ENCODE assay signal across 7 mouse cellular contexts in the genomic region with DNA sequence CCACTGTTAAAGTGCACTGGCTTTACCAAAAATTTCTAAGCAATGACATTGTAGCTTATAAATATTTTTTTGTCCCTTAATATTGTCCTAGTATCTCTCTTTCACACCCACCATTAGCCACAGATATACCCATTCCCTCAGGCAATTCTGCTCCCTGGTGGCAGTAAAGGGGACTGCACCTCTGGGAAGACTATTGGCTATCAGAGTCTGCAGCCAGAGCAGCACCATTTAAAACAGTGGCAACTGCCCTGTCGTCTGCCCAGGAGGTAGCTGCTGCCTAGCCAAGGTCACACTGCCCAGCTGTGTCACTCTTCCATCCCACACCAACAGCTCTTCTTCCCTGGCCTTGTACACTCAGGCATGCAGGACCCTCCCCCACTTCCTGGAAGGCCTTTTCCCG. TPM values are rescaled to one million over a fixed set of nuclear protein-coding genes. Genes with fewer than 3 reads are reported as not detected.
DNase-seq lines count a peak whose midpoint lies in the region; ATAC-seq and TF ChIP-seq lines count a peak whose summit lies in the region.

No protein-coding gene starts in this region.

- H3K27me3 ChIP-seq in heart, embryonic 11.5 days (ENCODE audit: control insufficient read depth, insufficient read depth, low read length), result peaks cover 11% of the 10 kb centered on the region
- H3K27me3 ChIP-seq in kidney, embryonic 14.5 days (ENCODE audit: control insufficient read depth, insufficient read depth, low read length), result no peaks in the 10 kb centered on the region
- H3K27me3 ChIP-seq in lung, postnatal 0 days (replicated peaks; ENCODE audit: insufficient read depth, low read length), result no peaks in the 10 kb centered on the region

- no peak overlapping the region for H3K9ac ChIP-seq in heart, embryonic 11.5 days (ENCODE audit: low read depth, low read length)
- peak overlapping the region; percentile 42; the same call in 1 of the 2 replicates for H3K9ac ChIP-seq in kidney, embryonic 14.5 days (ENCODE audit: low read depth, low read length)
- H3K9ac ChIP-seq in lung, postnatal 0 days (replicated peaks; ENCODE audit: low read depth), result no peak overlapping the region

- no peak for TF ChIP-seq EP300 in lung, postnatal 0 days (IDR thresholded peaks at IDR 0.05)

- no peaks in the 10 kb centered on the region for H3K9me3 ChIP-seq in heart, embryonic 11.5 days (replicated peaks; ENCODE audit: control insufficient read depth, low read length)
- H3K9me3 ChIP-seq in kidney, embryonic 14.5 days (ENCODE audit: control insufficient read depth, low read length), result no peaks in the 10 kb centered on the region
- no peaks in the 10 kb centered on the region for H3K9me3 ChIP-seq in lung, postnatal 0 days (ENCODE audit: low read length)

- H3K36me3 ChIP-seq in heart, embryonic 11.5 days (ENCODE audit: control insufficient read depth, insufficient read depth, low read length), result no peaks in the 10 kb centered on the region
- H3K36me3 ChIP-seq in kidney, embryonic 14.5 days (ENCODE audit: control insufficient read depth, insufficient read depth, low read length), result no peaks in the 10 kb centered on the region; the same call in 1 of the 2 replicates
- no peaks in the 10 kb centered on the region for H3K36me3 ChIP-seq in lung, postnatal 0 days (ENCODE audit: insufficient read depth, low read length)

- DNase-seq in CD4-positive helper T cell, adult 2 months (ENCODE audit: low read depth, low spot score), result peak; percentile 54
- peak; percentile 74 for DNase-seq in MN1 (ENCODE audit: low spot score)
- DNase-seq in lung, postnatal 0 days (ENCODE audit: low spot score), result peak; percentile 71
- DNase-seq in right cerebral cortex, postnatal 4 days, result peak; percentile 50

- peaks cover 9% of the 10 kb centered on the region for H3K4me1 ChIP-seq in heart, embryonic 11.5 days (ENCODE audit: control insufficient read depth, insufficient read depth, low read length)
- H3K4me1 ChIP-seq in kidney, embryonic 14.5 days (ENCODE audit: control insufficient read depth, insufficient read depth, low read length), result 0 out of 2 replicates have a peak, but pooled peaks cover 7% of the 10 kb centered on the region
- H3K4me1 ChIP-seq in lung, postnatal 0 days (ENCODE audit: insufficient read depth, low read depth, low read length), result no peaks in the 10 kb centered on the region

- H3K4me2 ChIP-seq in heart, embryonic 11.5 days, result 0 out of 2 replicates have a peak overlapping the region, but pooled peaks have one; percentile 11
- peak overlapping the region; percentile 31 for H3K4me2 ChIP-seq in kidney, embryonic 14.5 days (replicated peaks; ENCODE audit: low read depth, low read length)
- no peak overlapping the region for H3K4me2 ChIP-seq in lung, postnatal 0 days (replicated peaks; ENCODE audit: low read depth, low read length)

- H3K4me3 ChIP-seq in heart, embryonic 11.5 days (ENCODE audit: low read depth, low read length), result no peak overlapping the region
- H3K4me3 ChIP-seq in kidney, embryonic 14.5 days (ENCODE audit: low read length), result peak overlapping the region; percentile 13; the same call in 1 of the 2 replicates
- H3K4me3 ChIP-seq in lung, postnatal 0 days (ENCODE audit: low read depth, low read length), result no peak overlapping the region

- peak overlapping the region; percentile 46; the same call in 1 of the 2 replicates for H3K27ac ChIP-seq in heart, embryonic 11.5 days (ENCODE audit: low read depth, low read length)
- H3K27ac ChIP-seq in kidney, embryonic 14.5 days (ENCODE audit: low read depth, low read length), result peak overlapping the region; percentile 80; the same call in 1 of the 2 replicates
- no peak overlapping the region for H3K27ac ChIP-seq in lung, postnatal 0 days (ENCODE audit: low read length)

- WGBS in heart, embryonic 11.5 days (ENCODE audit: insufficient replicate concordance), result 47% methylated on average over 2 of the region's 2 CpGs
- 42% methylated on average over 2 of the region's 2 CpGs for WGBS in kidney, embryonic 14.5 days
- WGBS in lung, postnatal 0 days, result 51% methylated on average over 2 of the region's 2 CpGs

- TF ChIP-seq CTCF in lung, postnatal 0 days (IDR thresholded peaks at IDR 0.05), result peak; percentile 95

- ATAC-seq in common myeloid progenitor, adult 5-6 weeks (replicated peaks; ENCODE audit: low read depth, poor library complexity, severe bottlenecking), result peak; percentile 84
- no peak for ATAC-seq in heart, embryonic 11.5 days (replicated peaks; ENCODE audit: insufficient number of reproducible peaks, low FRiP score, low TSS enrichment)
- ATAC-seq in kidney, embryonic 14.5 days (ENCODE audit: low FRiP score, low TSS enrichment), result peak; percentile 24; the same call in 1 of the 2 replicates
- ATAC-seq in lung, postnatal 0 days, result peak; percentile 71

RNA-seq across cellular contexts. Expression of gene Trpm5, which starts 8.1 kb away (rescaled TPM):
- not detected in 2 replicates for total RNA-seq in common myeloid progenitor, adult 5-6 weeks (2017)
- polyA plus RNA-seq in heart, embryonic 11.5 days (2014; fragmentation: Nextera tagmentation; extraction: Ambion mirVana), result 1.2 and 2.4 TPM in 2 replicates
- 4.4 and 4.9 TPM in 2 replicates for polyA plus RNA-seq in kidney, embryonic 14.5 days (2014; fragmentation: Nextera tagmentation; extraction: Ambion mirVana)
- polyA plus RNA-seq in lung, postnatal 0 days (2015; fragmentation: Nextera tagmentation; extraction: Ambion mirVana), result 0.65 and 0.72 TPM in 2 replicates

RNA-seq across cellular contexts. Expression of gene Tssc4, which starts 17.3 kb away (rescaled TPM):
- 25.3 and 25.5 TPM in 2 replicates for total RNA-seq in common myeloid progenitor, adult 5-6 weeks (2017)
- 36.2 and 48.4 TPM in 2 replicates for polyA plus RNA-seq in heart, embryonic 11.5 days (2014; fragmentation: Nextera tagmentation; extraction: Ambion mirVana)
- polyA plus RNA-seq in kidney, embryonic 14.5 days (2014; fragmentation: Nextera tagmentation; extraction: Ambion mirVana), result 74.4 and 95.1 TPM in 2 replicates
- polyA plus RNA-seq in lung, postnatal 0 days (2015; fragmentation: Nextera tagmentation; extraction: Ambion mirVana), result 52.3 and 54.5 TPM in 2 replicates

RNA-seq across cellular contexts. Expression of gene Kcnq1, which starts 19.8 kb away (rescaled TPM):
- not detected in 2 replicates for total RNA-seq in common myeloid progenitor, adult 5-6 weeks (2017)
- polyA plus RNA-seq in heart, embryonic 11.5 days (2014; fragmentation: Nextera tagmentation; extraction: Ambion mirVana), result 9.2 and 12.1 TPM in 2 replicates
- 4.0 and 5.4 TPM in 2 replicates for polyA plus RNA-seq in kidney, embryonic 14.5 days (2014; fragmentation: Nextera tagmentation; extraction: Ambion mirVana)
- 11.8 and 13.0 TPM in 2 replicates for polyA plus RNA-seq in lung, postnatal 0 days (2015; fragmentation: Nextera tagmentation; extraction: Ambion mirVana)

RNA-seq across cellular contexts. Expression of gene Cd81, which starts 33.8 kb away (rescaled TPM):
- 187 and 210 TPM in 2 replicates for total RNA-seq in common myeloid progenitor, adult 5-6 weeks (2017)
- 632 and 701 TPM in 2 replicates for polyA plus RNA-seq in heart, embryonic 11.5 days (2014; fragmentation: Nextera tagmentation; extraction: Ambion mirVana)
- 477 and 494 TPM in 2 replicates for polyA plus RNA-seq in kidney, embryonic 14.5 days (2014; fragmentation: Nextera tagmentation; extraction: Ambion mirVana)
- 724 and 747 TPM in 2 replicates for polyA plus RNA-seq in lung, postnatal 0 days (2015; fragmentation: Nextera tagmentation; extraction: Ambion mirVana)
